In the genomic region with DNA sequence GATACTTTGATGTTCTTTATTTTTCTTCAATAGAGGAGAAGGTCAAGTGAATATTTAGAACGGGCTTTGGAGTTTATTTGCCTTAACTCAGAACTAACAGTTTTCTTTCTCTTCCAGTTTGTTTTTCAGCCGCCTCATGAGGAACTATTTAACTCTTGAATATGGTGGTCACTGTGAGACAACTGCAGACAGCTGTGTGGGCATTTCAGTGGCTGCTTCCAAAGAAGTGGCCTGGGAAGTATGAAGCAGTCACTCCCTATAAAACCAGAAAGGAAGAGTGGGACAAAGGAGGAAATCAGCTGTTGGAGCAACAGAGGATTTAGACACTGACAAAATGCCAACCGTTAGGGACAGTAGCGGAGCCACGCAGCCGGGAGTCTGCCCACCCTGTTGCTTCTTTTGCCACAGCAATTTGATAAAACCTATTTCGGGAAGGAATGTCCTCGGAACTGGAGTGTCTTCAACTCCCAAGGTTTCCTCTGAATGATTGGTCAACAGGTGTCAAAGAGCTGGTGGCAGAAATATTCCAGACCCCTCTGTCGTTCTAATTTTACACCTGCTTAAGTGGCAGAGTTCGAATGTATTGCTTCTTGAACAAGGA, we compare ENCODE assay signal across 28 mouse cellular contexts. TPM values are rescaled to one million over a fixed set of nuclear protein-coding genes. Genes with fewer than 3 reads are reported as not detected.
DNase-seq lines count a peak whose midpoint lies in the region; ATAC-seq and TF ChIP-seq lines count a peak whose summit lies in the region.
"Had no signal": no experiment of that assay in that cellular context is flagged by ENCODE, and none has a peak within 500 bp of the region (broad histone marks: within the 10 kb centered on the region; RNA-seq: fewer than 3 reads in every experiment).

No protein-coding gene starts in this region.

- peak; percentile 47 for DNase-seq in embryonic facial prominence, embryonic 14.5 days (ENCODE audit: low spot score)
- DNase-seq in embryonic facial prominence, embryonic 10.5 days (ENCODE audit: low spot score), result no peak
- DNase-seq in midbrain, embryonic 11.5 days (ENCODE audit: low spot score, missing footprints), result peak; percentile 33
- DNase-seq in midbrain, postnatal 0 days (ENCODE audit: low spot score), result no peak
- DNase-seq in heart, postnatal 10 days, result peak; percentile 49 to 54
- DNase-seq in cerebellum, adult 18-20 months, result no peak
- no peak for DNase-seq in lung, postnatal 4 days
- DNase-seq: adrenal gland, postnatal 10 days; cerebellum, adult 2 months; cerebellum, postnatal 36 days; embryo, embryonic 11 days; kidney, adult 18-20 months; kidney, postnatal 10 days; liver, embryonic 13.5 days; lung, embryonic 14.5 days; midbrain, embryonic 14.5 days; retina, postnatal 1 day; right cerebral cortex, postnatal 25 days; spleen, adult 18-20 months; thymus, postnatal 36 days had no signal

- intact Hi-C loops in heart, postnatal 10 days (cut with DNase I), result loop anchor here (10.0 kb wide), 1 partner anchor 527 kb away; no protein-coding TSS in a partner anchor

- H3K9ac ChIP-seq in embryonic facial prominence, embryonic 14.5 days (ENCODE audit: low read depth, low read length), result no peak overlapping the region
- no peak overlapping the region for H3K9ac ChIP-seq in midbrain, embryonic 11.5 days (ENCODE audit: low read length)
- no peak overlapping the region for H3K9ac ChIP-seq in midbrain, postnatal 0 days (replicated peaks; ENCODE audit: low read length, poor library complexity, severe bottlenecking)
- H3K9ac ChIP-seq: embryonic facial prominence, embryonic 15.5 days; hindbrain, embryonic 14.5 days; limb, embryonic 12.5 days; liver, embryonic 13.5 days; lung, embryonic 14.5 days; neural tube, embryonic 13.5 days had no signal

- no peak overlapping the region for H3K4me3 ChIP-seq in embryonic facial prominence, embryonic 14.5 days (ENCODE audit: low read depth, low read length)
- H3K4me3 ChIP-seq in embryonic facial prominence, embryonic 10.5 days, result no peak overlapping the region
- no peak overlapping the region for H3K4me3 ChIP-seq in midbrain, embryonic 11.5 days (ENCODE audit: low read depth, low read length)
- H3K4me3 ChIP-seq in midbrain, postnatal 0 days (ENCODE audit: low read depth, low read length), result no peak overlapping the region
- H3K4me3 ChIP-seq: embryonic facial prominence, embryonic 15.5 days; limb, embryonic 12.5 days; liver, embryonic 13.5 days; megakaryocyte, embryonic 14.5 days; neural tube, embryonic 13.5 days had no signal

- no peaks in the 10 kb centered on the region for H3K36me3 ChIP-seq in embryonic facial prominence, embryonic 14.5 days (ENCODE audit: control insufficient read depth, insufficient read depth, low read length)
- no peaks in the 10 kb centered on the region for H3K36me3 ChIP-seq in embryonic facial prominence, embryonic 10.5 days (replicated peaks)
- no peaks in the 10 kb centered on the region for H3K36me3 ChIP-seq in midbrain, embryonic 11.5 days (ENCODE audit: control insufficient read depth, insufficient read depth, low read length)
- no peaks in the 10 kb centered on the region for H3K36me3 ChIP-seq in midbrain, postnatal 0 days (ENCODE audit: insufficient read depth, low read length)
- H3K36me3 ChIP-seq: embryonic facial prominence, embryonic 15.5 days; limb, embryonic 12.5 days; liver, embryonic 13.5 days; neural tube, embryonic 13.5 days had no signal

- WGBS in embryonic facial prominence, embryonic 14.5 days, result 75% methylated on average over 10 of the region's 10 CpGs
- 85% methylated on average over 10 of the region's 10 CpGs for WGBS in embryonic facial prominence, embryonic 10.5 days
- 85% methylated on average over 10 of the region's 10 CpGs for WGBS in midbrain, embryonic 11.5 days
- 88% methylated on average over 10 of the region's 10 CpGs for WGBS in midbrain, postnatal 0 days

- TF ChIP-seq CTCF in midbrain, postnatal 0 days (IDR thresholded peaks at IDR 0.05), result no peak

- H3K4me2 ChIP-seq in embryonic facial prominence, embryonic 14.5 days (ENCODE audit: low read depth, low read length), result no peak overlapping the region
- H3K4me2 ChIP-seq in midbrain, embryonic 11.5 days, result no peak overlapping the region
- no peak overlapping the region for H3K4me2 ChIP-seq in midbrain, postnatal 0 days (ENCODE audit: low read depth, low read length, poor library complexity, severe bottlenecking)
- H3K4me2 ChIP-seq: embryonic facial prominence, embryonic 15.5 days; hindbrain, embryonic 14.5 days; limb, embryonic 12.5 days; liver, embryonic 13.5 days; lung, embryonic 14.5 days; neural tube, embryonic 13.5 days had no signal

- no peaks in the 10 kb centered on the region for H3K9me3 ChIP-seq in embryonic facial prominence, embryonic 14.5 days (ENCODE audit: control insufficient read depth, low read length)
- H3K9me3 ChIP-seq in embryonic facial prominence, embryonic 10.5 days, result no peaks in the 10 kb centered on the region
- H3K9me3 ChIP-seq in midbrain, embryonic 11.5 days (ENCODE audit: control insufficient read depth, low read length), result no peaks in the 10 kb centered on the region
- no peaks in the 10 kb centered on the region for H3K9me3 ChIP-seq in midbrain, postnatal 0 days (ENCODE audit: low read length)
- H3K9me3 ChIP-seq: embryonic facial prominence, embryonic 15.5 days; limb, embryonic 12.5 days; liver, embryonic 13.5 days; megakaryocyte, embryonic 14.5 days; neural tube, embryonic 13.5 days had no signal

- H3K4me1 ChIP-seq in embryonic facial prominence, embryonic 14.5 days (ENCODE audit: control insufficient read depth, insufficient read depth, low read length), result no peaks in the 10 kb centered on the region
- 0 out of 2 replicates have a peak, but pooled peaks cover 9% of the 10 kb centered on the region for H3K4me1 ChIP-seq in embryonic facial prominence, embryonic 10.5 days
- H3K4me1 ChIP-seq in midbrain, embryonic 11.5 days (ENCODE audit: control insufficient read depth, insufficient read depth, low read length), result no peaks in the 10 kb centered on the region
- H3K4me1 ChIP-seq in midbrain, postnatal 0 days (ENCODE audit: insufficient read depth, low read length), result no peaks in the 10 kb centered on the region
- H3K4me1 ChIP-seq: embryonic facial prominence, embryonic 15.5 days; limb, embryonic 12.5 days; liver, embryonic 13.5 days; megakaryocyte, embryonic 14.5 days; neural tube, embryonic 13.5 days had no signal

- ATAC-seq in embryonic facial prominence, embryonic 14.5 days (ENCODE audit: low read depth), result no peak
- ATAC-seq in midbrain, embryonic 11.5 days (ENCODE audit: low FRiP score), result no peak
- ATAC-seq in midbrain, postnatal 0 days (ENCODE audit: low FRiP score), result no peak
- ATAC-seq: forebrain, embryonic 14.5 days; inflammation-experienced regulatory T-cells, adult 6 months had no signal

- H3K27ac ChIP-seq in embryonic facial prominence, embryonic 14.5 days (replicated peaks; ENCODE audit: low read depth, low read length), result no peak overlapping the region
- H3K27ac ChIP-seq in embryonic facial prominence, embryonic 10.5 days (replicated peaks), result no peak overlapping the region
- no peak overlapping the region for H3K27ac ChIP-seq in midbrain, embryonic 11.5 days (ENCODE audit: low read depth, low read length)
- no peak overlapping the region for H3K27ac ChIP-seq in midbrain, postnatal 0 days (ENCODE audit: low read depth, low read length)
- H3K27ac ChIP-seq: embryonic facial prominence, embryonic 15.5 days; hindbrain, embryonic 14.5 days; limb, embryonic 12.5 days; liver, embryonic 13.5 days; neural tube, embryonic 13.5 days had no signal

- no peaks in the 10 kb centered on the region for H3K27me3 ChIP-seq in embryonic facial prominence, embryonic 14.5 days (replicated peaks; ENCODE audit: control insufficient read depth, insufficient read depth, low read length)
- H3K27me3 ChIP-seq in embryonic facial prominence, embryonic 10.5 days (replicated peaks; ENCODE audit: low read depth, poor library complexity, severe bottlenecking), result peaks cover 5% of the 10 kb centered on the region
- no peaks in the 10 kb centered on the region for H3K27me3 ChIP-seq in midbrain, embryonic 11.5 days (ENCODE audit: control insufficient read depth, insufficient read depth, low read length)
- no peaks in the 10 kb centered on the region for H3K27me3 ChIP-seq in midbrain, postnatal 0 days (ENCODE audit: insufficient read depth, low read length)
- H3K27me3 ChIP-seq: embryonic facial prominence, embryonic 15.5 days; liver, embryonic 13.5 days; neural tube, embryonic 13.5 days had no signal

RNA-seq across cellular contexts. Expression of gene Ddx60, which starts 6.3 kb away (rescaled TPM):
- 0.82 and 1.3 TPM in 2 replicates for polyA plus RNA-seq in embryonic facial prominence, embryonic 14.5 days (2014; fragmentation: Nextera tagmentation; extraction: Ambion mirVana)
- polyA plus RNA-seq in embryonic facial prominence, embryonic 10.5 days (2016; fragmentation: Nextera tagmentation; extraction: Ambion mirVana), result 0.05 and 0.11 TPM in 2 replicates
- polyA plus RNA-seq in midbrain, embryonic 11.5 days (2014; fragmentation: Nextera tagmentation; extraction: Ambion mirVana), result 0.25 and 0.45 TPM in 2 replicates
- 0.11 and 0.90 TPM in 2 replicates for total RNA-seq in midbrain, postnatal 0 days (2014; rRNA removed)
- polyA plus RNA-seq in midbrain, postnatal 0 days (2015; fragmentation: Nextera tagmentation; extraction: Ambion mirVana), result 0.60 and 0.88 TPM in 2 replicates
- 1 to 10 TPM; 1.6 to 1.8 TPM for total RNA-seq in heart, postnatal 10 days (2021)

RNA-seq across cellular contexts. Expression of gene Palld, which starts 19.1 kb away (rescaled TPM):
- 95.5 and 96.3 TPM in 2 replicates for polyA plus RNA-seq in embryonic facial prominence, embryonic 14.5 days (2014; fragmentation: Nextera tagmentation; extraction: Ambion mirVana)
- 52.2 and 62.2 TPM in 2 replicates for polyA plus RNA-seq in embryonic facial prominence, embryonic 10.5 days (2016; fragmentation: Nextera tagmentation; extraction: Ambion mirVana)
- polyA plus RNA-seq in midbrain, embryonic 11.5 days (2014; fragmentation: Nextera tagmentation; extraction: Ambion mirVana), result 38.5 and 40.4 TPM in 2 replicates
- 3.9 and 10.8 TPM in 2 replicates for total RNA-seq in midbrain, postnatal 0 days (2014; rRNA removed)
- polyA plus RNA-seq in midbrain, postnatal 0 days (2015; fragmentation: Nextera tagmentation; extraction: Ambion mirVana), result 10.8 and 11.3 TPM in 2 replicates
- total RNA-seq in heart, postnatal 10 days (2021), result 100 to 1,000 TPM; 280 to 283 TPM
- total RNA-seq: granulocyte monocyte progenitor cell, adult 5-6 weeks had no signal

Comparison
In these comparisons a context has a peak if more than half of its experiments do, and no peak if none do; other contexts are left out.
1. DNase-seq: peak in embryonic facial prominence, embryonic 14.5 days (single experiment), midbrain, embryonic 11.5 days (single experiment) and heart, postnatal 10 days (2 of 2); none in embryonic facial prominence, embryonic 10.5 days (single experiment), midbrain, postnatal 0 days (single experiment), cerebellum, adult 18-20 months (0 of 2) and lung, postnatal 4 days (0 of 2).